Mouse (Mus musculus): ENCODE results near the gene Prl. TPM values are rescaled to one million over a fixed set of nuclear protein-coding genes. Genes with fewer than 3 reads are reported as not detected.

Prl gene
- not detected in 2 replicates for polyA plus RNA-seq (2012; rRNA removed)

- no peaks in the 10 kb centered on the region for H3K4me1 ChIP-seq (ENCODE audit: control insufficient read depth, insufficient read depth, insufficient read length)
- no peaks in the 10 kb centered on the region for H3K27me3 ChIP-seq (ENCODE audit: control insufficient read depth, insufficient read depth, low read length)
- TF ChIP-seq CTCF (IDR thresholded peaks at IDR 0.05; ENCODE audit: extremely low read depth, insufficient read depth, insufficient read length, insufficient replicate concordance) (no peak), POLR2A (IDR thresholded peaks at IDR 0.05; ENCODE audit: low read depth, low read length) (no peak)
- H3K36me3 ChIP-seq (ENCODE audit: control insufficient read depth, insufficient read depth, low read length), result no peaks in the 10 kb centered on the region
- no peak within 1 kb of the TSS for H3K4me3 ChIP-seq (ENCODE audit: extremely low read depth, insufficient read depth, insufficient read length)
- DNase-seq (ENCODE audit: low read depth in 1 of 2, low spot score in 2 of 2), result no peak
- WGBS, result 81% methylated on average over 1 of the region's 1 CpGs
- H3K27ac ChIP-seq (ENCODE audit: insufficient read depth, low read length), result no peak within 1 kb of the TSS
These were observed at the start of gene Prl for GRCm38 (mm10) chr13:27057270-27057669. Gene Prl (plus strand): TSS chr13:27057570.

DNA sequence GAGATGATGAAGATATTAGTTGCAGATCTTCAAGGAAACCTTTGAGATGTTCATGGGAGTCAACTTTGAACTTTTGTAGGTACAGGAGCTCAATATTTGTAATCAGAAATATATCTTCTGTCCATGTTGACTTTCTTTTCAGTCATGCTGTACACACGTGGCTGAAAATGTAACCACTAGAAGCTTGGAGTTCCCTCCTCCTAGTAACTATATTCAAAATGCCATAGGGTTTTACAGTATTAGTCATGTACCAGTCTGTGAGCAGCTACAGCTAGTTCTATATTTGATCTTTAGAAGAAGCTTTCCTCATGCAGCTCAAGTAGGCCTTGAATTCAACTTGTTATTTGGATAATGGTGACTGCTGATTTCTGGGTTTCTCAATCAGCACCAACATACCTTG, 30.8 kb upstream of the Prl start:
- Histone ChIP-seq H3K27ac (ENCODE audit: insufficient read depth, low read length) (no peak overlapping the region), H3K27me3 (ENCODE audit: control insufficient read depth, insufficient read depth, low read length) (no peaks in the 10 kb centered on the region), H3K4me1 (ENCODE audit: control insufficient read depth, insufficient read depth, insufficient read length) (no peaks in the 10 kb centered on the region), H3K36me3 (ENCODE audit: control insufficient read depth, insufficient read depth, low read length) (no peaks in the 10 kb centered on the region), H3K4me3 (ENCODE audit: extremely low read depth, insufficient read depth, insufficient read length) (no peak overlapping the region)
- no peak for TF ChIP-seq CTCF (IDR thresholded peaks at IDR 0.05; ENCODE audit: extremely low read depth, insufficient read depth, insufficient read length, insufficient replicate concordance)
- no peak for TF ChIP-seq POLR2A (IDR thresholded peaks at IDR 0.05; ENCODE audit: low read depth, low read length)
- no peak for DNase-seq (ENCODE audit: low read depth in 1 of 2, low spot score in 2 of 2)
- 73% methylated on average over 1 of the region's 1 CpGs for WGBS

DNA sequence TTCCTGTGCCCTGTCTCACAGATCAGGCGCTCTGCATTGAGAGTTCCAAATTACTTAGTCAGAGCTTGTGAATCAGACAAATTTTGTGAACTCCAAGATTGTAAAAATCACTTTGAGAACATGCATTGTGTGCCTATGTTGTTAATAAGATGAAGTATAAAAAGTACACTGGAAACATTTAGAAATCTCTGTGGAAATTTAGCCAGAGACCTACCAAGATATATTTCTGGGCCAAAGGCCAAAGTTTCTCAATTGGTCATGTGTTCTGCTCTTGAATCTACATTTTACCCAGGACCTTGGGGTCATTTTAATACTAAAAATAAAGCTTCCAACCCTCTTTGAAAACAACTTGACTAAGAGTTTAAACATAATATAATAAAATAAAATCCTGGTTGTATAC, 30.0 kb upstream of the Prl start:
- Histone ChIP-seq H3K27ac (ENCODE audit: insufficient read depth, low read length) (no peak overlapping the region), H3K4me1 (ENCODE audit: control insufficient read depth, insufficient read depth, insufficient read length) (no peaks in the 10 kb centered on the region), H3K4me3 (ENCODE audit: extremely low read depth, insufficient read depth, insufficient read length) (no peak overlapping the region), H3K27me3 (ENCODE audit: control insufficient read depth, insufficient read depth, low read length) (no peaks in the 10 kb centered on the region), H3K36me3 (ENCODE audit: control insufficient read depth, insufficient read depth, low read length) (no peaks in the 10 kb centered on the region)
- TF ChIP-seq CTCF (IDR thresholded peaks at IDR 0.05; ENCODE audit: extremely low read depth, insufficient read depth, insufficient read length, insufficient replicate concordance) (no peak), POLR2A (IDR thresholded peaks at IDR 0.05; ENCODE audit: low read depth, low read length) (no peak)
- 80% methylated on average over 1 of the region's 1 CpGs for WGBS
- DNase-seq (ENCODE audit: low read depth in 1 of 2, low spot score in 2 of 2), result no peak

DNA sequence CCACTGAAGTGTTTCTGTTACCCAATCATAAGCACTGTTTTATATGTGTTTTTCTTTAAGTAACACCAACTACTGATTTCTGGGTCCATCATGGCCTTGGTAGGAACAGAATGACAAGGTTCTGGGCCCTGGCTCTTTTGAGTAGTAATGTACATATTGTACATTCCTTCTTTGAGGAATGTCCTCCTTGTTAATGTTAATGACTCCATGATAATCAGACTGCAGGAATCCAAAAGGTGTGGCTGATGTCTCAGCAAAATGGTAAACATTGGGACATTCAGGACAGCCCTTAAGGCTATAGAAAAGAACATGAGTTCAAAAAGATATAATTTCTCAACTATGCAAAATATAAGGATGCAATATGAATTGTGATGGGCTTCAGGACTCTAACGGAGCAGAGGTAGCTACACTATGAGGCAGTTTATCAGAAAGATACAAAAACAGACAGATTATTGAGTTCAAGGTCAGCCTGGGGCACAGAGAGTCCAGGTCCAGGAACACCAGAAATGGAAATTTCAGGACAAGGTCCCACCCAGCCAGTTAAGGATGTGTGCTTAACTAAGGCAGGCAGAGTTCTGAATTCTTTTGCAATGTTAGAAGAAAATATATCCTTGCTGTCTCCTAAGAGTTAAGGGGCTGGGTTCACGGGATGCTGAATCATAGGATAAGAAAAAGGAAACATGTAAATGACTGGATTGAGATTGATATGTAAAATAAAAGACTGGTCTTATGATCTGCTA, 28.7 kb upstream of the Prl start:
- Histone ChIP-seq H3K27me3 (ENCODE audit: control insufficient read depth, insufficient read depth, low read length) (no peaks in the 10 kb centered on the region), H3K4me3 (ENCODE audit: extremely low read depth, insufficient read depth, insufficient read length) (no peak overlapping the region), H3K36me3 (ENCODE audit: control insufficient read depth, insufficient read depth, low read length) (no peaks in the 10 kb centered on the region), H3K27ac (ENCODE audit: insufficient read depth, low read length) (no peak overlapping the region), H3K4me1 (ENCODE audit: control insufficient read depth, insufficient read depth, insufficient read length) (no peaks in the 10 kb centered on the region)
- DNase-seq (ENCODE audit: low read depth in 1 of 2, low spot score in 2 of 2), result no peak
- TF ChIP-seq CTCF (IDR thresholded peaks at IDR 0.05; ENCODE audit: extremely low read depth, insufficient read depth, insufficient read length, insufficient replicate concordance) (no peak), POLR2A (IDR thresholded peaks at IDR 0.05; ENCODE audit: low read depth, low read length) (no peak)
- WGBS, result 74% methylated on average over 2 of the region's 2 CpGs

- Histone ChIP-seq H3K4me1 (ENCODE audit: control insufficient read depth, insufficient read depth, insufficient read length) (no peaks in the 10 kb centered on the region), H3K4me3 (ENCODE audit: extremely low read depth, insufficient read depth, insufficient read length) (no peak overlapping the region), H3K27me3 (ENCODE audit: control insufficient read depth, insufficient read depth, low read length) (no peaks in the 10 kb centered on the region), H3K27ac (ENCODE audit: insufficient read depth, low read length) (no peak overlapping the region), H3K36me3 (ENCODE audit: control insufficient read depth, insufficient read depth, low read length) (no peaks in the 10 kb centered on the region)
- 63% methylated on average over 4 of the region's 4 CpGs for WGBS
- TF ChIP-seq CTCF (IDR thresholded peaks at IDR 0.05; ENCODE audit: extremely low read depth, insufficient read depth, insufficient read length, insufficient replicate concordance), result no peak
- DNase-seq (ENCODE audit: low read depth in 1 of 2, low spot score in 2 of 2), result no peak
These were observed 26.1 kb upstream of the Prl start for GRCm38 (mm10) chr13:27031101-27031852.

DNA sequence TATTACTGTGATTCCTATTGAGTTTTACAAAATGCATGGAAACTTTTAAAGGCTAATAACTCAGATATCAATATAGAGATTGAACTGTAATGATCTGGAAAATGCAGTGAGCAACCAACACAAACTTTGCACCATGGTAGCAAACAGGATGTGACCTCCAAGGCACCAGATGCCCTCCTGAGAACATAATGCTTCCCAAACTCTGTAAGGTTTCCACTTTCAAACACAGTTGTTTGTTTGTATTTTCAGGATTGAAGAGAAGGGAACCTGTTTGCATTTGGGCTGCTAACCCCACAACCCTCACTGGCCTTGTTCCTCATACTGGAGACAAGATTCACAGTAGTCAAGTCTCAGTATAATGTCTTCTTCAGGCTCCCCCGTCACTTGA, 25.5 kb upstream of the Prl start:
- TF ChIP-seq POLR2A (IDR thresholded peaks at IDR 0.05; ENCODE audit: low read depth, low read length), result no peak
- no peak for TF ChIP-seq CTCF (IDR thresholded peaks at IDR 0.05; ENCODE audit: extremely low read depth, insufficient read depth, insufficient read length, insufficient replicate concordance)
- H3K4me1 ChIP-seq (ENCODE audit: control insufficient read depth, insufficient read depth, insufficient read length), result no peaks in the 10 kb centered on the region

DNA sequence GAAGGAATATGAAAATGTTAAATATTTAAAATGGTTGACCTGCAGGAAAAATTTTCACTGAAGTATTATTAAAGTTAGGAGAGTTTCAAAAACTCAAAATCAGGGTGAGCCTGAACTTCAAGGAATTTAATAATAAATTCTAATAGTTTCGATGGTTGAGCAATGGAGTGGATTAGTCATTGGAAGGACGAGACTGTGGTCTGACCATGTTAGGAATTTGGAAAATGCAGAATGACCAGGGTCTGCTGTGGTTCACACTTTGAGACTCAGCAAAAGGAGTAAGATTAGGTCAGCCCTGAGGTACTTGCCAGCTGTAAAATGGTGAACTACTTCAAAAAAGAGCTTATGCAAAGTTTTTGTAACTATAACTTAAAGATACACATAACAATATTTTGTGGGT, 24.4 kb upstream of the Prl start:
- Histone ChIP-seq H3K36me3 (ENCODE audit: control insufficient read depth, insufficient read depth, low read length) (no peaks in the 10 kb centered on the region), H3K4me1 (ENCODE audit: control insufficient read depth, insufficient read depth, insufficient read length) (no peaks in the 10 kb centered on the region), H3K4me3 (ENCODE audit: extremely low read depth, insufficient read depth, insufficient read length) (no peak overlapping the region), H3K27me3 (ENCODE audit: control insufficient read depth, insufficient read depth, low read length) (no peaks in the 10 kb centered on the region), H3K27ac (ENCODE audit: insufficient read depth, low read length) (no peak overlapping the region)
- TF ChIP-seq CTCF (IDR thresholded peaks at IDR 0.05; ENCODE audit: extremely low read depth, insufficient read depth, insufficient read length, insufficient replicate concordance) (no peak), POLR2A (IDR thresholded peaks at IDR 0.05; ENCODE audit: low read depth, low read length) (no peak)
- 79% methylated on average over 2 of the region's 2 CpGs for WGBS
- DNase-seq (ENCODE audit: low read depth in 1 of 2, low spot score in 2 of 2), result no peak

More for the DNA sequence above, 25.5 kb upstream of the Prl start:
- no peak for DNase-seq (ENCODE audit: low read depth in 1 of 2, low spot score in 2 of 2)
- no peaks in the 10 kb centered on the region for H3K27me3 ChIP-seq (ENCODE audit: control insufficient read depth, insufficient read depth, low read length)
- no peak overlapping the region for H3K27ac ChIP-seq (ENCODE audit: insufficient read depth, low read length)
- 88% methylated on average over 1 of the region's 1 CpGs for WGBS
- H3K4me3 ChIP-seq (ENCODE audit: extremely low read depth, insufficient read depth, insufficient read length), result no peak overlapping the region
- no peaks in the 10 kb centered on the region for H3K36me3 ChIP-seq (ENCODE audit: control insufficient read depth, insufficient read depth, low read length)

Data from spleen, adult 2 months (tissue).